Mouse (Mus musculus) liver, postnatal 0 days (tissue): Measurements from ENCODE around the gene Ddx54. TPM values are rescaled to one million over a fixed set of nuclear protein-coding genes. Genes with fewer than 3 reads are reported as not detected.

Source experiments
- ATAC-seq: fragments of 200-750 bp; cut with Nextera tagmentation; 2 replicates; pipeline ENCODE4 v1.8.0; 2017; ENCODE audit warnings: mild to moderate bottlenecking, moderate library complexity
- DNase-seq: peaks from one replicate; pipeline ENCODE4 v3.0.0-alpha.2; 2016
- H3K27ac ChIP-seq: fragments of 300-500 bp; sonication (generic); 2 replicates; pipeline ENCODE4 v1.5.1; 2014; ENCODE audit warnings: antibody characterized with exemption, moderate library complexity, mild to moderate bottlenecking, low read depth
- H3K27me3 ChIP-seq: fragments of 300-500 bp; sonication (generic); 2 replicates; pipeline ENCODE4 v1.6.1; 2014; ENCODE audit warnings: low read length, control low read depth, mixed read lengths; ENCODE audit not compliant: insufficient read depth
- H3K36me3 ChIP-seq: fragments of 300-500 bp; sonication (generic); replicated peaks from 2 replicates; pipeline ENCODE4 v1.6.1; 2014; ENCODE audit warnings: mild to moderate bottlenecking, control low read depth, low read length, moderate library complexity, mixed read lengths; ENCODE audit not compliant: insufficient read depth
- H3K4me1 ChIP-seq: fragments of 300-500 bp; sonication (generic); 2 replicates; pipeline ENCODE4 v1.6.1; 2014; ENCODE audit warnings: antibody characterized with exemption, mild to moderate bottlenecking, control low read depth; ENCODE audit not compliant: insufficient read depth
- H3K4me2 ChIP-seq: fragments of 300-500 bp; sonication (generic); 2 replicates; pipeline ENCODE4 v1.6.1; 2014; ENCODE audit warnings: low read depth, mild to moderate bottlenecking, low read length, moderate library complexity, mixed read lengths
- H3K4me3 ChIP-seq: fragments of 300-500 bp; sonication (generic); 2 replicates; pipeline ENCODE4 v1.5.1; 2014; ENCODE audit warnings: low read depth, low read length
- H3K9ac ChIP-seq: fragments of 300-500 bp; sonication (generic); replicated peaks from 2 replicates; pipeline ENCODE4 v1.6.1; 2014; ENCODE audit warnings: mild to moderate bottlenecking, moderate library complexity
- H3K9me3 ChIP-seq: fragments of 300-500 bp; sonication (generic); 2 replicates; pipeline ENCODE4 v1.6.1; 2016; ENCODE audit warnings: mild to moderate bottlenecking, control low read depth, low read length, mixed read lengths
- CTCF ChIP-seq: sonication (generic); IDR thresholded peaks from 2 replicates; pipeline ENCODE4 v1.5.1; 2016; ENCODE audit warnings: antibody characterized with exemption, low read depth
- EP300 ChIP-seq: IDR thresholded peaks from 2 replicates; pipeline ENCODE4 v1.6.1; 2016; ENCODE audit warnings: antibody characterized with exemption, low read depth, mild to moderate bottlenecking
- WGBS: fragments of 180-500 bp; shearing (Covaris S2); extraction: QIAGEN DNeasy Blood & Tissue Kit; methylation state at CpG from one replicate; pipeline ENCODE4 v1.1.7; 2014; ENCODE audit not compliant: insufficient replicate concordance; 5-methylcytosine and 5-hydroxymethylcytosine counted together
- polyA plus RNA-seq: library from polyadenylated mRNA; unstranded; fragments of >200 nt; fragmentation: Nextera tagmentation; extraction: Ambion mirVana; gene quantifications from 2 replicates; pipeline ENCODE4 v1.2.1, GENCODE M21; 2015

Ddx54 gene
- polyA plus RNA-seq, 1 experiment from 2014 or later = 15.1 TPM

DNA sequence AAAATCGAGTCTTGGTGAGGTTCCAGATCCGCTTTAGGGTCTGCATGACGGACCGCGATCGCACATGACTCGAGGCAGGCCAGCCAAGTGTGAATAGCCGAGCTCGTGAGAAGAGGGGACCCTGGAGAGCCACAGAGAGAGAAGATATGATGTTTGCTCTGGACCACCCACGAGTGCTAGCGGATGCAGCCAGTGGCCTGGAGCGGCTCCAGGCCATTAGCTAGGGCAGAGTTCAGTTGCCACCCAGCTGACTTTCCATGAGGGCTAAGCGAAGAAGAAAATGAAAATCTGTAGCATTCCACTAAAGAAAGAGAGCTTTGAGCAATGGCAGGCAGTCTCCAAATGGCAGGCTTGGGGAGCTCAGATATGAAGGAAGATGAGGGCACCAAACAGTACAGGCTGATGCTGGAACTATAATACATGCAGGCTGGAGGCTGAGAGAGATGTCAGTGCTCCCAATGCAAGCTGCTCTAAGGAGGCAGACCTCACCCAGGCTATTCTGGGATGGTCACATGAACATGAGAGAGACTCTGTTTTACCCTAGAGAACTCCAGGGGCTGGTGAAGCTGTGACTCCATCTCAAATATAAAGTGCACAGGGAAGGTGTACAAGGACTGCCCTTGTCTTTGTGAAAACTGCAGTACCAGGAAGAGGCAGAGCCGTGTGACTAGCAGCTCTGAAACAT is 41.3 kb upstream of the Ddx54 start:
- Histone ChIP-seq H3K9me3 (no peaks in the 10 kb centered on the region), H3K36me3 (peaks cover 9% of the 10 kb centered on the region; the same call in 1 of the 2 replicates), H3K27me3 (no peaks in the 10 kb centered on the region), H3K9ac (no peak overlapping the region), H3K4me2 (no peak overlapping the region), H3K4me3 (no peak overlapping the region), H3K4me1 (peaks cover 41% of the 10 kb centered on the region), H3K27ac (peak overlapping the region; percentile 51)
- DNase-seq (no peak), ATAC-seq (no peak)
- TF ChIP-seq CTCF = no peak
- no peak for TF ChIP-seq EP300
- WGBS = 76% methylated on average over 14 of the region's 14 CpGs

- H3K4me1 ChIP-seq = peaks cover 53% of the 10 kb centered on the region
- no peak overlapping the region for H3K4me2 ChIP-seq
- ATAC-seq (no peak), DNase-seq (no peak)
- WGBS = 75% methylated on average over 10 of the region's 10 CpGs
- H3K27me3 ChIP-seq = no peaks in the 10 kb centered on the region
- TF ChIP-seq CTCF (no peak), EP300 (no peak)
- H3K9me3 ChIP-seq = no peaks in the 10 kb centered on the region
- H3K36me3 ChIP-seq = peaks cover 9% of the 10 kb centered on the region
- no peak overlapping the region for H3K4me3 ChIP-seq
- no peak overlapping the region for H3K27ac ChIP-seq
- no peak overlapping the region for H3K9ac ChIP-seq
Observed at GRCm38 (mm10) chr5:120574469-120575063, 38.0 kb upstream of the Ddx54 start.

- 41% methylated on average over 11 of the region's 11 CpGs for WGBS
- DNase-seq (no peak), ATAC-seq (peak; percentile 39)
- no peak for TF ChIP-seq CTCF
- no peak for TF ChIP-seq EP300
- Histone ChIP-seq H3K4me2 (peak overlapping the region; percentile 36), H3K4me3 (no peak overlapping the region), H3K4me1 (peaks cover 47% of the 10 kb centered on the region), H3K9ac (peak overlapping the region; percentile 13; the same call in 1 of the 2 replicates), H3K9me3 (no peaks in the 10 kb centered on the region), H3K27ac (peak overlapping the region; percentile 92), H3K36me3 (peaks cover 28% of the 10 kb centered on the region), H3K27me3 (no peaks in the 10 kb centered on the region)
Observed at GRCm38 (mm10) chr5:120576781-120577301, 35.7 kb upstream of the Ddx54 start.

DNA sequence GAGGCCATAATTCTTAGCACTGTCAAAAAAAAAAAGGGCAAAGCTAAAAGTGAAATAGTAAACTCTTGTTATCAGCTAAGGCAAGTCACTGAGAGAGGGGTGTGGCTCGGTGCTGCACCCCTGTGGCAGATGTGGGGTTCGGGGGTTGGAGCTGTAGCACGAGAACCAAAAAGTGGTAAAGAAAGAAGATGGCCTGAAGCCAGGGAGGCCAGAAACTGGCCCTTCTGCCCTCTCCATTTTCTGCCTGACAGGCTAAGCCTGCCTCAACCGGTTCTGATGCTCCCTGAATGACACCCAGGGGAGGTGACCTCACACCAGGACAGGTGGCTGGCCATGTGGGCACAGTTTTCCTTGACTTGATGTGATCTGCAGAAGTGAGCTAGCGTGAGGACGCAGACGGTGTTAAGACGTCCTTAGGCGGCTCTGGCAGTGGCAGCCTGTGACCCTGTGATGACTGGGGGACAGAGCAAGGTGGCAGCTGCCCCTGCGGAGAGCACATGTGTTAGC is 34.6 kb upstream of the Ddx54 start:
- TF ChIP-seq CTCF (peak; percentile 77), EP300 (peak; percentile 45; the same call in 1 of the 2 replicates)
- Histone ChIP-seq H3K9ac (peak overlapping the region; percentile 58), H3K27ac (peak overlapping the region; percentile 92)

GRCm38 (mm10) chr5:120578504-120579081 is 33.9 kb upstream of the Ddx54 start:
- TF ChIP-seq EP300 (no peak), CTCF (no peak)

More for the DNA sequence above, 34.6 kb upstream of the Ddx54 start:
- DNase-seq (peak; percentile 71), ATAC-seq (peak; percentile 69)
- peak overlapping the region; percentile 63 for H3K4me2 ChIP-seq
- peak overlapping the region; percentile 13; the same call in 1 of the 2 replicates for H3K4me3 ChIP-seq
- H3K36me3 ChIP-seq = peaks cover 34% of the 10 kb centered on the region
- H3K27me3 ChIP-seq = no peaks in the 10 kb centered on the region
- H3K9me3 ChIP-seq = no peaks in the 10 kb centered on the region
- peaks cover 50% of the 10 kb centered on the region for H3K4me1 ChIP-seq
- WGBS = 30% methylated on average over 10 of the region's 10 CpGs

More at GRCm38 (mm10) chr5:120578504-120579081, 33.9 kb upstream of the Ddx54 start:
- peak overlapping the region; percentile 58 for H3K9ac ChIP-seq
- DNase-seq (peak; percentile 75), ATAC-seq (peak; percentile 26)
- H3K9me3 ChIP-seq = no peaks in the 10 kb centered on the region
- peak overlapping the region; percentile 92 for H3K27ac ChIP-seq
- peaks cover 39% of the 10 kb centered on the region for H3K36me3 ChIP-seq
- H3K4me2 ChIP-seq = peak overlapping the region; percentile 63
- WGBS = 17% methylated on average over 12 of the region's 12 CpGs
- H3K27me3 ChIP-seq = no peaks in the 10 kb centered on the region
- H3K4me1 ChIP-seq = peaks cover 50% of the 10 kb centered on the region
- H3K4me3 ChIP-seq = 0 out of 2 replicates have a peak overlapping the region, but pooled peaks have one; percentile 13
